8 mouse cellular contexts compared by ENCODE assay signal in the genomic region with DNA sequence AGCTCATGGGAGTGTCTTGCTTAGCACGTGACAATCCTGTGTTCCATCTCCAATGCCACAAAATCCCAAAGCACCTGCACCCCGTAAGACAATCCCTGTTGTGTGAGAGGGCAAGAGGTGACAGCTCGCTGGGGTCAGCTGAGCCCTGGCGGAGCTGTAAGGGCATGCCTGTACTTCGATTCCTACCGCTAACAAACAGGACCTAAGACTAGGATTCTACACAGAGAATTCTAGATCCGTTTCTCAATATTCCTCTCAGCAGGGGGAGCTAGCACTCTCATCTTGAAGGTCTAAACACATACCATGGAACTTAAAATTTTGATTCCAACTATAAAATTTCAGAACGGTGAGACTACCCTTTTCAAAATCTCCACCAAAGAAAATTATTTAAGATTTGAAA. TPM values are rescaled to one million over a fixed set of nuclear protein-coding genes. Genes with fewer than 3 reads are reported as not detected.
A peak's percentile ranks its signal among the peaks of the same experiment; 100 is the strongest.
DNase-seq lines count a peak whose midpoint lies in the region; ATAC-seq and TF ChIP-seq lines count a peak whose summit lies in the region.

No protein-coding gene starts in this region.

- no peak overlapping the region for H3K4me3 ChIP-seq in gastrocnemius, adult 2 months

- peak; percentile 62 for TF ChIP-seq CTCF in gastrocnemius, adult 2 months (IDR thresholded peaks at IDR 0.05)

- 0 out of 2 replicates have a peak, but pooled peaks have one; percentile 50 for ATAC-seq in megakaryocyte progenitor cell, adult 5-6 weeks (replicated peaks; ENCODE audit: poor library complexity)
- ATAC-seq in granulocyte monocyte progenitor cell, adult 5-6 weeks (replicated peaks; ENCODE audit: poor library complexity, severe bottlenecking), result no peak

- intact Hi-C loops in gastrocnemius, adult 2 months (cut with DNase I), result no loop called here

- DNase-seq in gastrocnemius, adult 2 months, result no peak
- DNase-seq in gastrocnemius, postnatal 25 days, result no peak
- DNase-seq in right cerebral cortex, adult 18-20 months, result peak; percentile 24
- no peak for DNase-seq in right cerebral cortex, postnatal 4 days
- DNase-seq in fibroblast of lung, adult 2 months (ENCODE audit: low read depth), result peak; percentile 65
- no peak for DNase-seq in cerebellum, postnatal 36 days

- H3K27ac ChIP-seq in gastrocnemius, adult 2 months, result no peak overlapping the region

RNA-seq across cellular contexts. Expression of a gene that starts 9.7 kb away (rescaled TPM):
- total RNA-seq in gastrocnemius, adult 2 months (2021), result 1 to 10 TPM; 1.9 to 4.0 TPM
- total RNA-seq in gastrocnemius, postnatal 25 days (2021), result 1 to 10 TPM; 2.1 to 6.6 TPM
- total RNA-seq in megakaryocyte progenitor cell, adult 5-6 weeks (2015), result 96.8 and 103 TPM in 2 replicates
- total RNA-seq in megakaryocyte progenitor cell, adult 5-6 weeks (2017), result 139 and 181 TPM in 2 replicates
- total RNA-seq in granulocyte monocyte progenitor cell, adult 5-6 weeks (2014; fragmentation: Nextera tagmentation), result 83.9 and 91.6 TPM in 2 replicates
- total RNA-seq in granulocyte monocyte progenitor cell, adult 5-6 weeks (2017), result 163 and 204 TPM in 2 replicates

Comparison
In these comparisons a context has a peak if more than half of its experiments do, and no peak if none do; other contexts are left out.
1. DNase-seq: peak in right cerebral cortex, adult 18-20 months (single experiment) and fibroblast of lung, adult 2 months (single experiment); none in gastrocnemius, adult 2 months (single experiment), gastrocnemius, postnatal 25 days (single experiment), right cerebral cortex, postnatal 4 days (single experiment) and cerebellum, postnatal 36 days (0 of 2).
2. RNA of a gene that starts 9.7 kb away (total RNA-seq): 83.9 to 204 TPM in granulocyte monocyte progenitor cell, adult 5-6 weeks and 96.8 to 181 TPM in megakaryocyte progenitor cell, adult 5-6 weeks; 2.1 to 6.6 TPM in gastrocnemius, postnatal 25 days and 1.9 to 4.0 TPM in gastrocnemius, adult 2 months; every median in the first group is over 10 times any median in the second.